Mouse (Mus musculus) gastrocnemius, adult 18-20 months (tissue): Measurements from ENCODE around the gene Greb1. TPM values are rescaled to one million over a fixed set of nuclear protein-coding genes. Genes with fewer than 3 reads are reported as not detected.
A peak's percentile ranks its signal among the peaks of the same experiment; 100 is the strongest.
"Not testable (repeated sequence)": the region's sequence is repeated elsewhere in the genome, so short reads cannot be mapped to it uniquely, and the experiment has no call there.

ENCODE experiments used
- DNase-seq: peaks from one replicate; pipeline ENCODE4 v3.0.0; 2021; ENCODE audit warnings: low spot score
- total RNA-seq, 2 experiments: library from RNA; stranded (reverse); gene quantifications; 2 replicates each; pipeline ENCODE4 v1.2.3; 2021

Greb1 gene
- total RNA-seq, 2 experiments from 2014 or later = 0.43 to 3.9 TPM

- no peak for DNase-seq
Observed at GRCm38 (mm10) chr12:16696146-16696545, 104.5 kb downstream of the Greb1 start.

- not testable (repeated sequence) for DNase-seq
Observed at GRCm38 (mm10) chr12:16695252-16695651, 105.4 kb downstream of the Greb1 start.

- DNase-seq = no peak
Observed at GRCm38 (mm10) chr12:16694783-16695182, 105.9 kb downstream of the Greb1 start.

- DNase-seq = peak; percentile 17
Observed at GRCm38 (mm10) chr12:16690631-16691030, 110.1 kb downstream of the Greb1 start.

- no peak for DNase-seq
Observed at GRCm38 (mm10) chr12:16672246-16672645, 128.4 kb downstream of the Greb1 start.

DNA sequence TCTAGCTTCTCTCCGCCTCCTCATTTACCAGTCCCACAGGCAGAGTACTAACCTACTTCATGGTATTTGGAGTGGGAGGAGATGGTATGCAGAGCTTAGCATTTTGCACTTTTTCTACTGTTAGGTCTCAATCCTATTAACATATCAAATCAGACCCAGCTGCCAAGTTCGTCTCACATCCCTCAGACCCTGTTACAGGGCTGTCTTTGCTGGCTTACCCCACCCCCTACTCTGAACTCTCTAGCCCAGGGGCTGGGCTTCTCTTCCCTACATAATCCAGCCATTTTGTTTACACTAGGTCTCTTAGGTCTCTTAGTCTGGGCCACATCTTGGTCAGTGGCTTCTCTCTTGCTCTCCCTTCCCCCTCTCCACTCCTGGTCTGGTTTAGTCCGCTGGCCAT lies 131.5 kb downstream of the Greb1 start:
- DNase-seq = no peak

GRCm38 (mm10) chr12:16665022-16665421 lies 135.7 kb downstream of the Greb1 start:
- DNase-seq = no peak

DNA sequence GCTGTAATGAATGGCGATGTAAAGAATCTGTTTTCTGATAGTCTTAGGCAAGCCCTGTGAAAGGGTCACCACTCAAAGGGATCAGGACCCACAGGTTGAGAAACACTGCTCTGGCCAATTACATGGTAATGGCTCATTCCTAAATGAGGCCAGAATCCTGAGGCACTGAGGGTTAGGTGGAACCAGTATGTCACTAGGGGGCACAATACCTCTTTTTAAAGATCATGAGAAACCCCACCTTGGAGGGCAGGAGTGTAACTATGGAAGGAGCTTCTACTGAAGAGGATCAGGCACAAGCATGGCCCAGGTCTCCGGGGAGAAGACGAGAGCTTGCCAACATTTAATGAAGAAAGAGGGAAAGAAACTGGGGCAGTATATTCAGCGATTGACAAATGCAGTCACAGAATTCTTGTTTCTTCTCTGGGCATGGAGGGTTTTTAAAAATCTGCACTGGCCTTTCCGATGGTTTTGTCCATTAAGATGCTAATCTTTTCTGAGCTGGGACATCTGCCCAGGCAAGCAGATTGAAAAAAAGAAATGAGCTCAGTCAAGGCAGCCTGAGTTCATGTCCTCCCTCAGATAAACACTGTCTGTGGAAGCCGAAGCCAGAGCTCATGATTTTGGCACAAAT lies 137.6 kb downstream of the Greb1 start:
- no peak for DNase-seq

- no peak for DNase-seq
Observed at GRCm38 (mm10) chr12:16661936-16662335, 138.8 kb downstream of the Greb1 start.

- no peak for DNase-seq
Observed at GRCm38 (mm10) chr12:16661459-16661858, 139.2 kb downstream of the Greb1 start.

GRCm38 (mm10) chr12:16656906-16657875 lies 143.5 kb downstream of the Greb1 start:
- DNase-seq = no peak

- DNase-seq = no peak
Observed at GRCm38 (mm10) chr12:16655604-16656003, 145.1 kb downstream of the Greb1 start.

- peak; percentile 87 for DNase-seq
Observed at GRCm38 (mm10) chr12:16653332-16654093, 147.2 kb downstream of the Greb1 start, which contains the start of gene Ntsr2. Gene Ntsr2 (plus strand): TSS chr12:16653382.

- no peak for DNase-seq
Observed at GRCm38 (mm10) chr12:16649819-16650218, 150.9 kb downstream of the Greb1 start.

GRCm38 (mm10) chr12:16648273-16648672 lies 152.4 kb downstream of the Greb1 start:
- no peak for DNase-seq

GRCm38 (mm10) chr12:16646780-16647409 lies 153.8 kb downstream of the Greb1 start:
- DNase-seq = peak; percentile 81

GRCm38 (mm10) chr12:16644698-16645097 lies 156.0 kb downstream of the Greb1 start:
- DNase-seq = no peak

DNA sequence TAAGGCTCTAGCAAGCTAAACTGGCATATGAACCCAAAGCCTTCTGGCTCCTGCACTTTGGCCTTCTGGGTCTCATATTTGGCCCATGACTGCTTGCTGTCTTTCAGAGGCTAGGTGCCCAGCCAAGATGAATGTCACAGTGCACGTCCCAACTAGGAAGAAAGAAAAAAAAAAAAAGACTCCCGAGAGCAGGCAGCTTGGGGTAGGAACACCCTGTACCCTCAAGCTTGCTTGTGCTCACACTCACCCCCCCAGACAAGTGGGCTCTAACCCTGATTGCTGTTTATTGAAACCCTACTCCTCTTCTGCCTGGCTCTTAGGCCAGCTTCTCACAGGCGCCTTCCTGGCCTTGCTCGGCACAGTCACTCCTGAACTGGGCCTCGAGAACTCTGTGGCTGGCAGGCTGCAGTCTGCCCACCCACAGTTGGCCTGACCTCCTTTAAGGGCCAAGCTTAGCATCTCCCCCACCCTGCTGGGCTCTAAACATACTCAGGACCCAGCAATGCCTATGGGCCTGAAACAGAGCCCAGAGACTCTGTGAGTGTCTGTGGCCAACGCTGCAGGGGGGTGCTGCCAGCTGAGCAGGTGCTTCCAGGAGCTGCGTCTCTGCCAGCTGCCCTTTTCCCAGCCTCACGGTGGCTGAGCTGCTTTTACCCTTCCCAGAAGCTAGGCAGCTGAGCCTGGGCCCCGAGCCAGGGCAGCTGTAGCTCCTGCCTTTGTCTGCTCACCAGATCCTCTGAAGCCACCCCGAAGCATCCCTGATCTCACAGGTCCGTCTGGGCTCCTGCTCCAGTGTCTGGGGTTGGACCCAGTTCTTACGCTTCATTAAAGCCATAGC lies 157.0 kb downstream of the Greb1 start:
- peak; percentile 89 for DNase-seq

GRCm38 (mm10) chr12:16642000-16642399 lies 158.7 kb downstream of the Greb1 start:
- peak; percentile 63 for DNase-seq

DNA sequence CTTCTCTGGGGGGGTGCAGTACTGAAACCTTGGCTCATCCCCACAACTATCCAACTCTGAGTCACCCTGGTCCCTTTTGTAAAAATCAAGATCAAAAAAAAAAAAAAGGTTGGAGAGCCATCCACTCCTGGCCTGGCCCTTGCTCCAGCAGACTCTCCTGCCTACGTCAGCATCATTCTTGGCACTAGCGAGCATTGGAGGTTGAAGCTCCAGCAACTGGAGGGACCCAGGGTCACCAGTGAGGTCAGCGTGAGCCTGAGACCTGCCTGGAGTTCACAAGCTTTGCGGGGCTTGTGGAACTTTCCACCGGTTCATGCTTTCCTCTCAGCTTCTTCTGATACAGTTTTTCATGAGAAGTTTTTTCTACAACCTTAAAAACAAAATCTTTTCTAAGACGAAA lies 160.6 kb downstream of the Greb1 start:
- DNase-seq = peak; percentile 82
